Mouse (Mus musculus) left cerebral cortex, postnatal 36 days (tissue): Measurements from ENCODE around the gene Fermt2. TPM values are rescaled to one million over a fixed set of nuclear protein-coding genes. Genes with fewer than 3 reads are reported as not detected.
"Not testable (repeated sequence)": the region's sequence is repeated elsewhere in the genome, so short reads cannot be mapped to it uniquely, and the experiment has no call there.

Source experiments
- DNase-seq, 2 experiments: peaks; one replicate each; pipeline ENCODE4 v3.0.0; 2021 to 2022; ENCODE audit warnings: low spot score in 2 of 2, mixed read lengths in 1 of 2
- intact Hi-C: fragments of 180-260 bp; cut with DNase I; formaldehyde crosslinking; loops from one replicate; pipeline ENCODE4 v1.15.1; 2025
- total RNA-seq, 2 experiments: library from RNA; stranded (reverse); gene quantifications; 2 replicates each; pipeline ENCODE4 v1.2.3; 2021

Fermt2 gene
- total RNA-seq, 2 experiments from 2014 or later: 91.8 to 91.9 TPM

DNA sequence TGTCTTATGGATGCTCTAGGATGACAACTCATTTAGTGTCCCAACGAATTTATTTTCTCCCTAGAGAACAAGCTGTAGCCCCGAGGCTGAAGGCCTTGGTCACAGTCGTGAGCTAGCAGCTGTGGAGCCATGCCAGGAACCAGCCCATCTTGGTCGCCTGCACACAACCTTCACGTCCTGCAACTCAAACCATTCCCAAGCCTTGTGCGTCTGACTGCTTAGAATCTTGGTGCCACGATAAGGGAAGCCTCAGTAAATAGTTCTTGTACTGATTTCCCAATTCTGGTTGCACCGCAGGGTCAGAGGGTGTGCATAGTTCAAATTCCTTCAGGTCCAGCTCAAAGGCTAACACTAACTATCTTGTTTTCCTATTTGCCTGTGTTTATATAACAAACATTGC is 52.3 kb downstream of the Fermt2 start:
- no peak for DNase-seq
- intact Hi-C loops: no loop called here

DNA sequence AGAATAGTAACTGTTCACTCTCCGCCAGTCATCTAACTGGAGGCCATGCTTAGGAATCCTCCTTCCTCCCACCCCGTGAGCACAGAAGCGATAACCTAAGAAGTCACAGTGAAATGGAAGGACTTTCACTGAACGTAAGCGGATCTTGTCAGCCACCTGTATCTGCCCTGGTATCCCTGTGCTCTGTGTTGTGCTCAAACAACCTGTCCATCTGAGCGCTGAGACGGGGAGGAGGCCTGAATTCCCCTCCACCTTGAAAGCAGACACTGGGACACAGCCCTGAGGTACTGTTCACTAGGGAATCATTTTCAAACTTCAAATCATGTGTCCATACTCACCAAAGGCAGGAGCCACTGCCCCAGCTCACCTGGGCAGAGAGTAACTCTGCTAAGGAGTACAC is 52.9 kb downstream of the Fermt2 start:
- no peak for DNase-seq
- intact Hi-C loops: no loop called here

DNA sequence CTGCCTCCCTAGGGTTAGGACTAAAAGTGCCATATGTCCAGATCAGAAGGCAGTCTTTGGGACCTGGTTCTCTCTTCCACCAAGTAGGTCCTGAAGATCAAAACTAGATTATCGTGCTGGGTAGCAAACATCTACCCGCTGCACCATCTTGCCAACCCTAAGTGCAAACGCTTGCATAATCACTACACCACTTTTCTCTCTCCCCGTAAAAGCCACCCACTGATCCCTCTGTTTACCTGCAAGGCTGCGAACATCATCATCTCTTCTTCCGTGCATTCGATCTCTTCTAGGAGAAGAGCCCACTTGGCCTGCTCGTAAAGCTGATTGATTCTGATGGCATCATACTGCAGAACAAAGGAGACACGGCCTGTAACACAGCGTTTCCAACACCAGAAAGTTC is 57.4 kb downstream of the Fermt2 start:
- intact Hi-C loops: no loop called here
- DNase-seq: no peak

DNA sequence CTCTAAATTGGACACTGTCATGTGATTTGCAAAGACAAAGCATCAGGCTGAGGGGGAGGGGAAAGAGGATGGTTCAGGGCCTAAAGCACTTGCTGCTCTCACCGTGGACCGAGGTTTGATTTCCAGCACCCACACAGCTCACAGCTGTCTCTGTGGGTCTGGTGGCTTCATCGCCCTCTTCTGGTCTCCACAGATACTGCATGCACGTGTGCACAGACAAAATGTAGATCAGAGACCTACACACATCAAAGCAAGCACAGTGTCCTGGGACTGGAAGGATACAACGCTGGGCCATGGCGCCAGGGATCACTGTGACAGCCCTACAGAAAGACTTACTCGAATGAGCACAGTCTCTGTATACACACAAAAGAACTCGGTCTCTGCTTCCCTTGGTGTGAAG is 60.5 kb downstream of the Fermt2 start:
- intact Hi-C loops: loop anchor here (5.0 kb wide), 2 partner anchors 58 to 133 kb away; no protein-coding TSS in a partner anchor
- no peak for DNase-seq

DNA sequence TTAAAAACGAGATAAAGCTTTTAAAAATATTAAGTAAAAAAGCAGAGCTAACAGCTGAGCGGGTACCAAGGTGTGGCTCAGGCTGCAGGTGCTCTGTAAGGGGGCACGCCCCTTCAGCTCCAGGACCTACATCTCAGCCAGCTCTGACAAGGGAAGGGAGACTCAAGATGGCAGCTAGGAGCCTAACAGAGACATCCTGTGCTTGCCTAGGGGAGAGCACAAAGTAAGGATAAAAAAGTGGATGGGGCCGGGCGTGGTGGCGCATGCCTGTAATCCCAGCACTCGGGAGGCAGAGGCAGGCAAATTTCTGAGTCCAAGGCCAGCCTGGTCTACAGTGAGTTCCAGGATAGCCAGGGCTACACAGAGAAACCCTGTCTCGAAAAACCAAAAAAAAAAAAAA is 63.5 kb downstream of the Fermt2 start:
- DNase-seq: not testable (repeated sequence)
- intact Hi-C loops: loop anchor here (5.0 kb wide), 2 partner anchors 61 to 136 kb away; no protein-coding TSS in a partner anchor

DNA sequence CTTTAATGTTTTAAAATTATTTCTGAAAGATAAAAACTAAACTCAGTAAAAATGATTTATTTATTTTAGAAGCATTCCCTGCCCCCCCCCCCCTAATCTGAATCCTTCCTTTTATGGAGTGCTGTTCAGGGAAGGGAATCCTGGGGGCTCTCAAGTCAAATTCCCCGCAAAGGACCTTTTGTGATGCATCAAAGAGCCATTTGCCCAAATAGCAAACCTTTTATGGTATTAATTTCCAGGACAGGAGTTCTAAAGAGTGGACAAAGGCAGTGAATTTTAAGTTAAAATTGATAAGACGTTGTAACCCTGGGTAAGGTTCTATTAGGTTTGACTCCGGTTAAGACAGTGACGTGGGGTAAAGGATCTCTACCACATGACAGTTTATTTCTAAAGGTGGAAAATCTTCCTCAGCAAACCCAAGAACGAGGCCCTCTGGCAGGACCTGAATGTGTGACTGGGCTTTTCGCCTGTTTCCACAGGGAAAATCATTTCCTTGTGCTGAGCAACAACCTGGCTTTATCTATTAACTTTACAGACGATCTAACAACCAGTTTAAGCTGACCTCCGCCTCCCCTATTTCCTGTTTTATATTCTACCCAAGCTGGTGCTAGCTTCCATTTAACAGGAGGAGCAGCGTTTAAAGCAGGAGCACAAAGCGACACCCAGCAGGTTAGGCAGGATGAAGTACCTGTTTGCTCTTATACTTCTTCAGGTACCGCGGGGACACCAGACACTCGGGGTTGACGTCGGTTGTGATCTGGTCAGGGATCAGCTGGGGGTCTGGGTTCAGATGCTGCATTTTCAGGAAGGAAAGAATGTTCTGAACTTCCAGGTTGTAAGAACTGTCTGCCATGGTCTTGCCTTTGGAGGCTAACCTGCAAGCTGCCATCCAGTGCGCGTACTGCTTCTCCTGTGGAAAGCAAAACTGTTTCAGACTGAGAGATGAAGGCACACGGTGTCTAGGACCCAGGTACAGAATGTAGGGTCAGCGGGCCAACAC is 65.6 kb downstream of the Fermt2 start:
- DNase-seq: no peak
- intact Hi-C loops: loop anchor here (5.0 kb wide), 2 partner anchors 63 to 138 kb away; no protein-coding TSS in a partner anchor

DNA sequence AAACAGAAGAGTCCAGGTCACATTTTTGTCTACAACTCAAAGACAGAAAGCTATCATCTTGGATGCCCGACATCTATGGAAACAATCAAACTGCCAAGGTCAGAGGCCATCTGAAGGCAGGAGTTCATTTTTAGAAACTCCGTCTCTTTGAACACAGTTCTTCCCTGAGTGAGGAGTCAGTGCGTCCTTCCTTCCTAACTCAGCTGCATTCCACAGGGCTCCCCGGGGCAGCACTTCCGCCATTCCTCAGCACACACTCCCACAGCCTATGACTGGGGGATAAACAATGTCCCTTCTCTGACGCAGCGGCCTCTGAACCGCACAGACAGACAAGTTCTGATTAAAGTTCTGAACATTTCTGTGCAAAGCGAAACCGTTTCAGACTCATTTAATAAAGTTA is 66.3 kb downstream of the Fermt2 start:
- intact Hi-C loops: no loop called here
- DNase-seq: no peak

DNA sequence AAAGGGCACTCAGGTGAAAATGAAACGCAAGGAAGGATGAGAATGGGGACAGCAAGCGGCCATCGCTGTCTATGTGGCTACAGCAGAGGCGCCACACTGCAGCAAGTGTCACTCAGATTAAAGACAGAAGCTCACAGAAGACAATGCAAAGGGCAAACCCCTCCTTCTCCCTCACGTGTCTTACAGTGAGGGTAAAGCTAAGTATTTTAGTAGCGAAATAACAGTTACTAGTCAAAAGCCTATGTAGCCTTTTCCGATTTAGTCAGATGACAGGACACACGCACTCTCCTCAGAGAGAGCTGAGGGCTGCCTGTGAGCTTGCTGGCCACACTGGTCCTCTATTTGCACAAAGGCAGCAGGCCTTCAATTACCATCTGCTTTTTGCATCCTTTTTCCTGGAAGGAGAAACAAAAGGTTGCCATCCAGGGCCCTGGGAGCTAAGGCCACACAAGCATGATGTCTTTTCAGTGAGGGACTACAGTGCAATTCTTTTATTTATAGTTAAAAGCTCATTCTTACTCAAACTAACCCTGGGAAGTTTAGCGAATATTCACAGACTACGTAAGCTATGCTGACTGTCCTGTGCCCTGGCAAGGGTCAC is 66.9 kb downstream of the Fermt2 start:
- intact Hi-C loops: no loop called here

DNA sequence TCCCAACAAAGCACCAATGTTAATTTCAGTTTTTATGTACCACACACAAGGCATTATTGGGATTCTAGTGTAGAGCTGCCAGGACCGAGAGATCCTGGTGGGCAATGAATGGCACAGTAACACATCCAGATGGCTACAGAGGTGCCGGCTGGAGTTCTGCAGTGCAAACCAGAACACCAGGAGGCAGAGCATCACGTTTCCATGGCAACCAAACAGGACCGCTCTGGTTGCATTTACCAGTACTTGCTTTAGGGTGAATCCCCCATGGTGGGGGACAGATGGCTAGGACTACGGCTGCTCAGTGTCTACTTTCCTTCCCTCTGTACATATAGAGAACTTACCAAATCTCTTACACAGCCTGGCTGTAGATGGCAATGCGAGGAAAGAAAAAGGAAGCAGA is 67.5 kb downstream of the Fermt2 start:
- intact Hi-C loops: no loop called here
- DNase-seq: no peak

More for the DNA sequence above, 66.9 kb downstream of the Fermt2 start:
- DNase-seq: no peak

DNA sequence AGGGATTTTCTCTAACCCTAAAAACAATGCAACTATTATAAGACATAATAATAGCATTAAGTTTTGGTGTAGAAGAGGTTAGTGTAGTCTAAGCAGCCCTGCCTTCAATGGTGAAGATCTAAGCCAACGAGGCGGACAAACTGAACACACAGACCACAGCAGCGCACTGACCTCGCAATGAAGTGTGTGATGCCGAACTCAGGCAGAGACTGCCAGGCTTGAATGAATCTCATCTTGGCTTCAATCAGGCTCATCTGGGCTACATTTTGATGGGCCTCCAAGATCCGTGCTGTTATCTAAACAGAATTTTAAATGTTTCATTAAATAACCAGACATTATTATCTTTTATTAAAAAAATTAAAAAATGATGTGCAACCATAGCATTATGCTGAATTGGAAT is 68.0 kb downstream of the Fermt2 start:
- no peak for DNase-seq
- intact Hi-C loops: no loop called here

DNA sequence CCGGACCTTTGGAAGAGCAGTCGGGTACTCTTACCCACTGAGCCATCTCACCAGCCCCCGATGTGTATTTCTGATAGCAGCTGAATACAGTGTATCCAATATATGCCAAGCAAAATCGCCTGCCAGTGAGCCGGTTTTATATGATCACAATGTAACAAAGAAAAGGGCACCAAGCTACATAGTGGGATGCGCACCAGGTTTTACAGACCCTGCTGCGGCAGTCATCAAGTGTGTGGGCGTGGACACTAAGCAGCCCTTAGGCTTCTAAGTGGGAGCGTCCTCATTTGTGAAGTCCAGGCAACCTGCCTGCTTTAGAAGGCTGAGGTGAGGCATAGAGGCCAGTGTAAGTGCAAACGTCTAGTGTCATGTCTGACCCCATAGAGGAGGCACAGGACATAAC is 69.4 kb downstream of the Fermt2 start:
- intact Hi-C loops: no loop called here
- no peak for DNase-seq

DNA sequence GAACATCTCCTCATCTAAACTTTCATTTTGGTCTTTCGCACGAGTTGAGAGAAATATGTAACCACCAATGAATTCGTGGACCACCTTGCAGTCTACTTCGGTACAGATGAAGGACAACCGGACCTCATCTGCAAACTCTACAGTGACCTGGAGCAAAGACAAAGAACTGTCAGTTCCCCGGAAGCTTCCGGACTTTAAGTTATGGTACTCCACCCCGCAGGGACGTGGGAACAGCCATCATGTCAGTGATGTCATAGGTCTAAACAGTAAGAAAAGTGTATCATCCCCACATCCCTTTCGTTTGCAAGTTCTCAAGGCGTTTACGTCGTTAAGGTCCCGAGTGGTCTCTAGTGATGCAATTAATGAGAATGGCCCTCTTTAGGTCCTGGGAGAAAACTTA is 70.0 kb downstream of the Fermt2 start:
- intact Hi-C loops: no loop called here
- no peak for DNase-seq

DNA sequence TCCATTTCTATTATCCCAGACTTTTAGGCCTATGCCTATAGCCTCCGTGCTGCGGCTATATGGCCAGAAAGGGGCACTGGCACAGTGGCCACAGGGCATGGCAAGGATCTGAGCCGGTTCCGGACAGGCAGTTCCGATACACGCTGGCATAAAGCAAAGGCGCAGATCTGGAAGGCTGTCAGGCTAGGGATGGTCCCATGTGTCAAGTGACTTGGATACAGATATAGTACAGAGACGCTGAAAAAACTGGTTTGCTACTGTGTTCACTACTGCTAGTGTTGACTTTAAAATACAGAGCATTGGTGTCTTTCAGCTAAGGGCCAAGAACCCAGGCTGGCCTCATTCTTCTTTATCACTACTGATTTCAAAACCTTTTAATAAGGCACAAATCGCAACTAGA is 72.9 kb downstream of the Fermt2 start:
- intact Hi-C loops: no loop called here
- DNase-seq: no peak

DNA sequence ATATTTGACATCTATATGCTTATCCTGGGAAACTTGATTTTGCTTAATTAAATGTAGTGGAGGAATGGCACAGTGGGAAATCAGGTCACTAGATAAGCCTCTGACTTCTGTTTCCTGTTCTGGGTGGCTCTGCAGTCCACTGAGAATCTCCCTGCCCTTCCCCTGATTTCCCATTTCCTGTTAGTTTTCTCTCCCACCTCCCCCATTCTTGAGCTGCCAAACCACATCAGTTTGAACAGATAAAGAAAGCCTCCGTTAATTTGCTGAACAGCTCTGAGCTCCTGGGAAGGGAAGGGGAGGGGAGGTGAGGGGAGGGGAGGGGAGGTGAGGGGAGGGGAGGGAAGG is 73.4 kb downstream of the Fermt2 start:
- intact Hi-C loops: no loop called here

DNA sequence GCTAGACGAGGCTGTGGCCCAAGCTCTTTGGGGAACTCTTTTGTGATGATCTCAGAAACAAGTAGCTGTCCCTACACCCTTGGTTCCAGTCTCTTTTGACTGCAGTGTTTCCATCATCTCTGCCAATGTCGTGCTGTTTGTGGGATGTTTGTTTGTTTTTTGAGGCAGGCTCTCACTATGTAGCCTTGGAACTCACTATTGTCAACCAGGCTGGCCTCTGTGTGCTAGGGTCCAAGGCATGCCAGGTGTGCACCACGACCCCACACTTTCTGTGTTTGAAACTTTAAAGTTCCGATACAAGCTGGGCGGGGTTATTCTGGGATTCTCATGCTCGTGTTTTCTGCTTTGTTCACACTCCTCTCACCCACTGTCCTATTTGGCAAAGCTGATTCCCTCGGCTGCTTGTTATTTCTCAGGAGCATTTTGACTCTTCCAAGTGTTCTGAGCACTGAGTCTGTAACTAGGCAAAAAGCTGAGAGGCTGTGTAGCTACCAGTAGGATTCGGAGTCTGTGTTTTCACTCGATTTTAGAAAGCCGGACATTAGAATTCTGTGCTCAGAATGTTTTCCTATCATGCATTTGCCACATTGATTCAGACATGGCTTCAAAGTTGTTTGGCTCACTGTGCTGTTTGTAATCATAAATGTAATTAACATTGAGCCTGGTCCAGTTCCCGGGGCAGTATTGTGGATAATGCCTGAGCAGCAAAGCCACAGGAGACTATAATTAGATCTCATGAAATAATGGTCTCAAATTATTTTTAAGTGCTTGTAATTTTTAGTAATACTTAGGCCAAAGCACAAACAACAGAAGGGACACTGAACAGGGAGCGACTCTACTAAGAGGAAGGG is 74.0 kb downstream of the Fermt2 start:
- DNase-seq: peak; percentile 25
- intact Hi-C loops: no loop called here

More for the DNA sequence above, 73.4 kb downstream of the Fermt2 start:
- no peak for DNase-seq

DNA sequence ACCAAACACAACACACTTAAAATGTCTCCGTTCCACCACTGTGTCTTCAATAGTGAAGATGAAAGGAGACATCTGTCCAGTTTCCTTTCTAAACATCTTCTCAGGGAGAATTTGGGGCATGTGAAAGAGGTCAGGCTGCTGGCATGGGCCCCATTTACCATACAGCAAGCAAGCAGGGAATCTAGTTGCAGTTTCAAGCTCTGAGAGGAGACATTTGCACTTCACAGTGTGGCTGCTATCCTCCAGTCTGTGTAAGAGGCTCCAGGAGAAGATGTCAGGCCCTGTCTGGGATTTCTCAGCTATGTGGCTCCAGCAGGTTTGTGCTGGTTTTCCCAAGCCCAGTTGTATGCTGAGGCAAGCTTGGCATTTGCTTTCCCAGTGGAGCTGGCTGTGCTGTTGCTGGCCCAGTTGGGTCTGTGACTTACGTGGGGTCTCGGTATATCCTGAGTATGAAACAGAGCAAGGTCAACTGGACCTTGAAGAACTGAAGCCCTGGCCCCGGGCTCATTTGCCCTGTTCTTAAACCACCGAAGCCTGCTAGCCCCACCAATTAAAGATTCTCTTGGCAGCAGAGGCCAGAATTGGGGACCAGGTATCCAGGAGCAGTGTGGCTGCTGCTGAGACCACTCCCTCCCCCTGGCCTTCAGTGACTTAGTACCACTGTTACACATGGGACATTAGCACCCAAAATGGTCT is 76.2 kb downstream of the Fermt2 start:
- intact Hi-C loops: no loop called here
- no peak for DNase-seq

DNA sequence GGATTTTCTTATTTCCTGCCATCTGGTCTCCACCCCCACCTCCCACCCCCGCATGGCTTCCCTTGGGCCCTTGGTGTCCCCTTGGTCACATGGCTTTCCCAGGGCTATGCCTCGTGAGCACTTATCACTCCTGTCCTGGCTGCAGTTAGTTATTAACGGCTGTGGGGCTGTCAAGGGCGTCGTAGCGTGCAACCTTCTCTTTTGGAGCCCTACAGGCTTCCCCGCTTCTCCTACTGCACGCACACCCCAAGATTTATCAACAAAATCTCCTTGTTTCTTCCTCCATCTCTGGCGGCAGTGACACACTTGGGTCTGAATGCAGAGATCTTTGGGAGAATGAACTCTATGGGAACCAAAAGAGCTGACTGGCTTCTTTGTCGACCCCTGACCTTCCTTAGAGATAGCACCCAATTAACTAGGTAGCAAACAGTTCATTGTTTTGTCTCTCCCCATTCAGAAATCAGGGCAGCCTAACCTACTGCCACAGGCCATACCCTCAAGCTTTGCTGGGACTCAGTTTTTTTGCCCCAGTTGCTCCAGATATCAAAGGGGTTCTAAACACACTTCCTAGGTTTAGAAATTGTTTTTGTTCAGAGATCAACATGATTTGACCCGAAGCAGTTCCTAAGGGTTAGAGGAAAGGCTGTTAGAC is 76.9 kb downstream of the Fermt2 start:
- no peak for DNase-seq
- intact Hi-C loops: no loop called here

DNA sequence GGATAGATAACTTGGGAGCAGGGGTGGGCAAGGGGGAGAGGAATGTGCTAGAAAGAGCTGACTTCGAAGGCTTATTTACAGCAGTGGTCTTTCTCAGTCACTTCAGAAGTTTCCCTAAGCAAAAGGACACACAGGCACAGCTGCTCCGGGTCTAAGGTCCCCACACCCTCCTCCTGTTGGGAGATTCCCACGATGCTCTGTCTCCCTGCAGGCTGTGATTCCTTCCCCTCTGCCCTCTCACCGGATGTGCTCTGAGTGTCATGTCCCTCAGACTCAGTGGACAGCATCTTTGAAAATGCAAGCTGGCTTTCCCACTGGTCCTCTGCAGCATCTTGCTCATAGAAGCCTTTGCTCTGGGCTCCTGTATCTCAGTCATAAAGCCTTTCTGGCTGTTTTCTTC is 77.8 kb downstream of the Fermt2 start:
- intact Hi-C loops: no loop called here
- no peak for DNase-seq

DNA sequence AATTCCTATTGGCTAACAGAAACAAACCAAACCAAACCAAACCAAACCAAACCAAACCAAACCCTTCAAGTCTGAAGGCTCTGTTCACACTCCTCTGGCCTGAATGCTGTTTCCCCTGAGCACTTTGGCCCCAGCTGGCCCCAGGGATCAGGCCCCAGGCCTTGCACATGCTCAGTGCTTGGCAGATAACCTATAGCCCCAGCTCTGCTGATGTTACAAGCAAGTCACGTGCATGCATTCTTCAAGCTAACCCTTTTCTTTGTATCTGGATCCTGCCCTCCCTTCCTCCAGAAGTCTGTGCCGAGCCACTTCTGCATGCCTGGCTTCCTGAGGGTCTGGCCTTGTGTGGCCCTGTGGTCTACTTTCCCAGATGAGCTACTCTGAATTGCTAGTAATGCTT is 78.8 kb downstream of the Fermt2 start:
- no peak for DNase-seq
- intact Hi-C loops: no loop called here
